Mouse (Mus musculus): ENCODE data around the gene Dis3l2. TPM values are rescaled to one million over a fixed set of nuclear protein-coding genes. Genes with fewer than 3 reads are reported as not detected.

Gene Dis3l2
- polyA plus RNA-seq, 1 experiment from 2014 or later = 30.0 TPM

DNA sequence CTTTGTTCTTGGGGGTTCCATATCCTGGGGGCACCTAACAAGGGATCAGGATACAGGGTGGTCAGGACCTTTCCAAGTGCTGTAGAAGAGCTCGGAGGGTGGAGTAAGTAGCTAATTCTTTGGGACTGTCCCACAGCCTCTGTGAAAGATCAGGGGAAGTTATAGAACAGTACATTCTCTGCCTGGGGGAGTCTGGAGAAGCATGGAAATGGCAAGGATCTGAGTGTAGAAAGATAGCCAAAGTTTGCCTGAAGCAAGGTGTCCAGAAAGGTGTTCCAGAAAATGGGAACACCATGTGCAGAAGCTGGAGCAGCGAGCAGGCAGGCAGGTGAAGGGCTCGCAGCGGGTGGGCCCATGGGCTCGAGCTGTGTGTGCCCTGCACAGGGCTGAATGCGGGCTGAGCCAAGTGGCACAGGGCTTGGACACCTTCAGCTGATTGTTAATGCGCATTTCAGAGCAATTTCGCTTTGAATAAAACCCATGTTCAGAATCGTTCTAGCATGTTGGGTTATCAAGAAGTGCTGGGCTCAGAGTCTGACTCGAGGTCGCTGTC is 265.6 kb downstream of the Dis3l2 start:
- no peak for ATAC-seq (ENCODE audit: insufficient read depth)
- Histone ChIP-seq H3K4me3 (ENCODE audit: low read depth, low read length) (no peak overlapping the region), H3K9ac (no peak overlapping the region), H3K4me2 (no peak overlapping the region), H3K27me3 (ENCODE audit: insufficient read depth, low read length) (no peaks in the 10 kb centered on the region), H3K27ac (ENCODE audit: low read depth) (no peak overlapping the region), H3K36me3 (ENCODE audit: insufficient read depth) (0 out of 2 replicates have a peak, but pooled peaks cover 4% of the 10 kb centered on the region), H3K4me1 (ENCODE audit: insufficient read depth) (no peaks in the 10 kb centered on the region), H3K9me3 (ENCODE audit: low read depth, low read length) (no peaks in the 10 kb centered on the region)
- WGBS = 85% methylated on average over 11 of the region's 11 CpGs
- no peak for TF ChIP-seq CTCF (IDR thresholded peaks at IDR 0.05; ENCODE audit: low read depth)
- DNase-seq = no peak

DNA sequence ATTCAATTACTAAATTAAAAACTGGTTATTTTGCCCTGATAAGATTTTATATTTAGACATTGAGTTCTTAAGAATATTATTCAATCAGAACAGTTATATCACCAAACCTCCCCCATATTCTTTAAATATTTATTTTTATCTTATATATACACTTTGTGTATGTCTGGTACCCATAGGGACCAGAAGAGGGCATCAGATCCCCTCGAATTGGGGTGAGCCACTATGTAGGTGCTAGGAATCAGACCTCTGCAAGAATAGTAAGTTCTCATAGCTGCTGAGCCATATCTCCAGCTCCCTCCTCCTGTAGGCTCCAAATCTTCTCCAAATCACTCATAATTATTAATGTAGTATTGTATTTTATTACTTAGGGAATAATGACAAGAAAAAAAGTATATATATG is 269.1 kb downstream of the Dis3l2 start:
- H3K36me3 ChIP-seq (ENCODE audit: insufficient read depth) = 0 out of 2 replicates have a peak, but pooled peaks cover 4% of the 10 kb centered on the region
- DNase-seq (no peak), ATAC-seq (ENCODE audit: insufficient read depth) (no peak)
- H3K9me3 ChIP-seq (ENCODE audit: low read depth, low read length) = no peaks in the 10 kb centered on the region
- no peak for TF ChIP-seq CTCF (IDR thresholded peaks at IDR 0.05; ENCODE audit: low read depth)
- no peaks in the 10 kb centered on the region for H3K4me1 ChIP-seq (ENCODE audit: insufficient read depth)
- H3K4me2 ChIP-seq = no peak overlapping the region
- no peak overlapping the region for H3K9ac ChIP-seq
- no peak overlapping the region for H3K4me3 ChIP-seq (ENCODE audit: low read depth, low read length)
- 51% methylated on average over 1 of the region's 1 CpGs for WGBS
- no peaks in the 10 kb centered on the region for H3K27me3 ChIP-seq (ENCODE audit: insufficient read depth, low read length)
- H3K27ac ChIP-seq (ENCODE audit: low read depth) = no peak overlapping the region

- Histone ChIP-seq H3K27ac (ENCODE audit: low read depth) (no peak overlapping the region), H3K9ac (no peak overlapping the region), H3K4me3 (ENCODE audit: low read depth, low read length) (no peak overlapping the region), H3K4me1 (ENCODE audit: insufficient read depth) (no peaks in the 10 kb centered on the region), H3K4me2 (no peak overlapping the region), H3K9me3 (ENCODE audit: low read depth, low read length) (no peaks in the 10 kb centered on the region), H3K36me3 (ENCODE audit: insufficient read depth) (0 out of 2 replicates have a peak, but pooled peaks cover 4% of the 10 kb centered on the region), H3K27me3 (ENCODE audit: insufficient read depth, low read length) (no peaks in the 10 kb centered on the region)
- 86% methylated on average over 1 of the region's 1 CpGs for WGBS
- TF ChIP-seq CTCF (IDR thresholded peaks at IDR 0.05; ENCODE audit: low read depth) = no peak
- ATAC-seq (ENCODE audit: insufficient read depth) (no peak), DNase-seq (no peak)
These were observed 273.4 kb downstream of the Dis3l2 start for GRCm38 (mm10) chr1:86977018-86977417.

DNA sequence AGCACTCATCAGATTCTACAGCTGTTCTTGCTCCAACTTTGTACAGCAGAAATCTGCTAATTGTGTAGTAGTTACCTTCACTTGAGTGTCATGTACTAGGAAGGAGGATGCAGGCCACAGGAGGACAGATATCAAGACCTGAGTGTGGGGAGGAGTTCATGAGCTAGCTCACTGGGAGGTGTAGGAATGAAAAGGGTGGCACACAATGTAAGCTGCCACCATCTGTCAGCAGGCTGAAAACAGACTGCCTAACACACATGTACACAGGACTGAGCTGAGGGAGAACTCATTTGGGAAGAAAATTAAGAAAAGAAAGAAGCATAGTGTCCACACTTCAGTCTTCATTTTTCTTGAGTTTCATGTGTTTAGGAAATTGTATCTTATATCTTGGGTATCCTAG is 282.8 kb downstream of the Dis3l2 start:
- Histone ChIP-seq H3K27me3 (ENCODE audit: insufficient read depth, low read length) (no peaks in the 10 kb centered on the region), H3K9me3 (ENCODE audit: low read depth, low read length) (no peaks in the 10 kb centered on the region), H3K36me3 (ENCODE audit: insufficient read depth) (no peaks in the 10 kb centered on the region), H3K27ac (ENCODE audit: low read depth) (no peak overlapping the region), H3K4me2 (no peak overlapping the region), H3K9ac (no peak overlapping the region), H3K4me1 (ENCODE audit: insufficient read depth) (no peaks in the 10 kb centered on the region), H3K4me3 (ENCODE audit: low read depth, low read length) (no peak overlapping the region)
- no peak for TF ChIP-seq CTCF (IDR thresholded peaks at IDR 0.05; ENCODE audit: low read depth)
- ATAC-seq (ENCODE audit: insufficient read depth) (no peak), DNase-seq (no peak)

DNA sequence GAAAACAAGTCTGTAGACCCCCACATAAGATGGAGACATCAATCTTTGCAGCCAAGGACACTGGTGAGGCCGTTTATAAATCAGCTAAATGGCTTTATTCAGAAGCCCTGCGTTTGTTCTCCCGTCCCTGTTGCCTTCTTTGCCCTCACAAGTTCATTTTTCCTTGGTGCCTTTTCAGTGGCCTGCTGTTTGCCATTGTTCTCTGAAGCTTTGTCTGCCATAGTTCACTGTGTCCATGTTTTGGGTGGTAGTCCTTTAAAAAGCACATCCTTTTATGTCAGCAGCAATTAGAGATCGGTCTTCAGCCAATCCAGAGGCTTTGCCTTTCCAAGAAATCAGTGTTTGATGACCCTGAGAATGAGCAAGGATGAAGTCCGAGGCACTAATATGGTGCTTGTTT is 289.2 kb downstream of the Dis3l2 start:
- 74% methylated on average over 5 of the region's 5 CpGs for WGBS
- H3K9ac ChIP-seq = no peak overlapping the region
- TF ChIP-seq CTCF (IDR thresholded peaks at IDR 0.05; ENCODE audit: low read depth) = no peak
- H3K4me2 ChIP-seq = no peak overlapping the region
- no peaks in the 10 kb centered on the region for H3K4me1 ChIP-seq (ENCODE audit: insufficient read depth)
- H3K27me3 ChIP-seq (ENCODE audit: insufficient read depth, low read length) = no peaks in the 10 kb centered on the region
- no peak for DNase-seq
- no peak overlapping the region for H3K27ac ChIP-seq (ENCODE audit: low read depth)
- H3K9me3 ChIP-seq (ENCODE audit: low read depth, low read length) = no peaks in the 10 kb centered on the region
- ATAC-seq (ENCODE audit: insufficient read depth) = no peak
- no peaks in the 10 kb centered on the region for H3K36me3 ChIP-seq (ENCODE audit: insufficient read depth)
- H3K4me3 ChIP-seq (ENCODE audit: low read depth, low read length) = no peak overlapping the region

GRCm38 (mm10) chr1:86994023-86994422 is 290.4 kb downstream of the Dis3l2 start:
- no peaks in the 10 kb centered on the region for H3K9me3 ChIP-seq (ENCODE audit: low read depth, low read length)
- no peak overlapping the region for H3K9ac ChIP-seq
- H3K27me3 ChIP-seq (ENCODE audit: insufficient read depth, low read length) = no peaks in the 10 kb centered on the region
- H3K36me3 ChIP-seq (ENCODE audit: insufficient read depth) = no peaks in the 10 kb centered on the region
- H3K4me1 ChIP-seq (ENCODE audit: insufficient read depth) = no peaks in the 10 kb centered on the region
- H3K4me3 ChIP-seq (ENCODE audit: low read depth, low read length) = no peak overlapping the region
- no peak for TF ChIP-seq CTCF (IDR thresholded peaks at IDR 0.05; ENCODE audit: low read depth)
- no peak overlapping the region for H3K4me2 ChIP-seq
- H3K27ac ChIP-seq (ENCODE audit: low read depth) = no peak overlapping the region
- ATAC-seq (ENCODE audit: insufficient read depth) = no peak
- peak; percentile 17 for DNase-seq

GRCm38 (mm10) chr1:86998051-86998450 is 294.4 kb downstream of the Dis3l2 start:
- DNase-seq = no peak

GRCm38 (mm10) chr1:87001365-87001764 is 297.8 kb downstream of the Dis3l2 start:
- H3K36me3 ChIP-seq (ENCODE audit: insufficient read depth) = no peaks in the 10 kb centered on the region
- H3K9me3 ChIP-seq (ENCODE audit: low read depth, low read length) = no peaks in the 10 kb centered on the region
- DNase-seq (no peak), ATAC-seq (ENCODE audit: insufficient read depth) (no peak)
- H3K9ac ChIP-seq = no peak overlapping the region
- no peak for TF ChIP-seq CTCF (IDR thresholded peaks at IDR 0.05; ENCODE audit: low read depth)
- H3K27me3 ChIP-seq (ENCODE audit: insufficient read depth, low read length) = no peaks in the 10 kb centered on the region
- H3K27ac ChIP-seq (ENCODE audit: low read depth) = no peak overlapping the region
- H3K4me1 ChIP-seq (ENCODE audit: insufficient read depth) = no peaks in the 10 kb centered on the region
- WGBS = 69% methylated on average over 5 of the region's 5 CpGs
- H3K4me2 ChIP-seq = no peak overlapping the region
- no peak overlapping the region for H3K4me3 ChIP-seq (ENCODE audit: low read depth, low read length)

More at GRCm38 (mm10) chr1:86998051-86998450, 294.4 kb downstream of the Dis3l2 start:
- H3K9me3 ChIP-seq (ENCODE audit: low read depth, low read length) = no peaks in the 10 kb centered on the region
- no peak for TF ChIP-seq CTCF (IDR thresholded peaks at IDR 0.05; ENCODE audit: low read depth)
- no peaks in the 10 kb centered on the region for H3K27me3 ChIP-seq (ENCODE audit: insufficient read depth, low read length)
- H3K27ac ChIP-seq (ENCODE audit: low read depth) = no peak overlapping the region
- no peaks in the 10 kb centered on the region for H3K36me3 ChIP-seq (ENCODE audit: insufficient read depth)
- no peak overlapping the region for H3K4me3 ChIP-seq (ENCODE audit: low read depth, low read length)
- no peak for ATAC-seq (ENCODE audit: insufficient read depth)
- no peak overlapping the region for H3K9ac ChIP-seq
- H3K4me1 ChIP-seq (ENCODE audit: insufficient read depth) = no peaks in the 10 kb centered on the region
- 77% methylated on average over 2 of the region's 2 CpGs for WGBS
- H3K4me2 ChIP-seq = no peak overlapping the region
